Mouse (Mus musculus) right cerebral cortex, postnatal 25 days (tissue): ENCODE data around the gene L1cam.

Experiments used
- DNase-seq: peaks from one replicate; pipeline ENCODE4 v3.0.0; 2022

The L1cam gene

GRCm38 (mm10) chrX:73895719-73896118, at the start of gene L1cam:
Gene L1cam (minus strand): TSS chrX:73896105.
- DNase-seq, result no peak

DNA sequence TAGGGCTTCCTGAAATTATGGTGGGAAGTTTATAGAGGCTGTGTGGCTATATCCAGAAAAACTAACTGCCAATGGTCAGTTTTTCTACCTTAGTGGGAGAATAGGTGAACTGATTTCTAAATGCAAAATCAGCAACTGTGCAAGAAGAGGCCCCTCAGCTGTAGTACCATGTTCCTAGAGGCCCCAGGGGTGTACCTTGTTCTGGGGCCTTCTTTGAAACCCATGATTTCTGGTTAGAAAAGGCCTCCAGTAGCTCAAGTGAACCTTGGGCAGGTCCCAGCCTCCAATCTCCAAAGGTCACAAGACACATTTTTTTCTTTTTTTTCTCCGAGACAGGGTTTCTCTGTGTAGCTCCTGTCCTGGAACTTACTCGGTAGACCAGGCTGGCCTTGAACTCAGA, 46.4 kb upstream of the L1cam start:
- DNase-seq, result no peak

- DNase-seq, result no peak
Measured at GRCm38 (mm10) chrX:73941860-73942259, 46.0 kb upstream of the L1cam start.

- no peak for DNase-seq
Measured at GRCm38 (mm10) chrX:73931871-73932270, 36.0 kb upstream of the L1cam start.

DNA sequence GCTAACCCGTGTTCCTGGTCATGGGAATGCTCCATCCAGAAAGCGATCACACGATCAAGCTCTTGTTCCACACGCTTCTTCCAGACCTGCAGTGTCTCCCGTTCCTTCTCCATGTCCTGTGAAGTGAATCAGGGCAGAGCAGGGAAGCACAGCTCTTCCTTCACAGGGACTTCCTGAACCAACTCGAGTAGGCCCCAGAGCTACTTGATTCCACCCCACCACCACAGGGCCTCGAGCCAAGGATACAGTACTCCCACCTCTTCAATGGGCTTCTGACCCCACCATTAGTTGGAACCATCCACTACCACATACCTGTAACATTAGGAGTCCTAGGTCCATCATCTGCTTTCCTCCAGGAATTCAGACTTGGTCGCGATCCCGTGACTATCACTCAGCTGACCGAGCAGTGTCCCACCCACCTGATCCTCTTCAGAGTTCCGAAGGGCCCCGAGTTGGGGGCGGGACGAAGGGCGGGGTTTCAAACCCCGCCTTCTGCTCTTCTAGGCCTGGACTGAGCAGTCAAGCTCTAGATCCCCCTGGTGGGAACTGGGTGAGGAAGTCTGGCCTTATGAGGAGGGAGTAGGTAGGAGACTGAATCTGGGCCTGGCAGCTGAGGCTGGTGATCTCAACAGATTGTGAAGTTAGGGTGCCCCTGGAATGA, 34.6 kb upstream of the L1cam start, which contains the start of gene Renbp:
Gene Renbp, minus strand, starts transcription at position 449 of the 661 bp plus-strand sequence.
- no peak for DNase-seq

DNA sequence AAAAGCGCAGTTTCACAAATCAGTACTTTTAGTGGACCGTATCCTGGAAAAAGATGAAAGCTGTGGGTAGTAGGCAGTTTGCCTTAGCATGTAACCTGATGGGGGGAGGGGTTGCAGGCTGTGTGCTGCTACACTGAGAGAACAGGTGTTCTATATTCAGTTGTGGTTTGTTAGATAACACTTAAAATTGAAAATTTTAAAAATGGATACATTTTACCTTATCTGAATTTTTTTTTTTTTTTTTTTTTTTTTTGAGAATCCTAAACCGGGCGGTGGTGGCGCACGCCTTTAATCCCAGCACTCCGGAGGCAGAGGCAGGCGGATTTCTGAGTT, 26.6 kb upstream of the L1cam start:
- no peak for DNase-seq

GRCm38 (mm10) chrX:73921823-73922549, 26.1 kb upstream of the L1cam start, which contains the start of the genes Arhgap4 and Naa10:
Gene Arhgap4 (minus strand): TSS chrX:73921870.
Gene Naa10 (minus strand): TSS chrX:73921944.
- DNase-seq, result peak; percentile 84

DNA sequence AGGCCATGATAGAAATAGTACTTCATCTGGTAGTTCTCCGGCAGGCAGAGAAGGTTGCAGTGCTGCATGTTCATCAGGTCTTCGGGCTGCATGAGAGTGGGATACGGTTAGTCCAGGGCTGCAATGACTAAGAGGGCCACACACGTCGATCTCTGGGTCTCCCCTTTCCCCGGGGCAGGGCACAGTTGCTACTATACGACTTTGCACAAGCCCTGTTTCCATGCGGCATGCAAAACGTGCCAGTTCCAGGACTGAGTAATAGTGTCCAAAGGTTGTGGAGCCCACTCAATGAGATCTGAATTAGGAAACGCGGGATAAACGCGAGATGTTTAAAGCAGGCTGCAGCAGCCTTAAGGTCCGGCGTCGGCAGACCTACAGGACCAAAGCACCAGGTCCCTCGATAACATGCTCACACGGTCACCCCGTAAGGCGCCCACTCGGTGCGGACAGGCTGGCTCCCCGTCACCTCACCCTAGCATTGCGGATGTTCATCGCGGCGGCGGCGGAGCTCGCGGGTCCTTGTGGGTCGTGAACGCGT, 25.4 kb upstream of the L1cam start:
- no peak for DNase-seq

DNA sequence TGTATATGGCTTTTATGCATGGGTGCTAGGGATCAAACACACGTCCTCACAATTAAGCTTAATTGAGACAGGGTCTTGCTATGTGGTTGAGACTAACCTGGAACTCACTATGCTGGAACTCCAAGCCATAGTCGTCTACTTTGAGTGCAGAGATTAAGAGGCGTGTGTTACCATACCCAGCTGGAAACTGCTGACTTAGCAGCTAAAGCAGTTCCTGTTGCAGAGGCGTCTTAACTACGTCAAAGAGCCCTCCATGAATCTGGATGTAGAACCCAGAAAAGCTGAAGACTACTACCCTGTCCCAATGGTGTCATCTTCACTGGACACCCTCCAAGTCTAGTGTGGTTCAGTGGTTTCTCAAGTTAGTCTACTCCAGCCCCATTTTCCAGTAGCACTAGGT, 22.7 kb upstream of the L1cam start:
- DNase-seq, result no peak

DNA sequence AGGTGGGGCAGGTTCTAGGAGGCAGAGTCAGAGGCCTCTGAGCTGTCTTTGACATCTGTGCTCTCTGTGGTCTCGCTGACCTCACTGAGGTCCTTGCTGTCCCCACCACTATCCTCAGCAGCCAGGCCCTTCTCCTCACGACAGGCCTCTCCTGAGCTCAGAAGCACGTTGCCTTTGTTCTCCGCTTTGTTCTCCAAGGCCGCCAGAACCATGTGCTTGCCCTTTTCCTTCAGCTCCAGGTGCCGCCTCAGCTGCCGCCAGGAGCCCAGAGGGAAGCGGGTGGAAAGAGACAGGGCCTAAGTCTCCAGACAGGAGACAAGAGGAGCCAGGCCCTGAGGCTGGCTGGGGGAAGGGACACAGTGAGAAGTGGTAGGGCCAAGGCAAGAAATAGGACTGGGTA, 21.0 kb upstream of the L1cam start:
- DNase-seq, result no peak

DNA sequence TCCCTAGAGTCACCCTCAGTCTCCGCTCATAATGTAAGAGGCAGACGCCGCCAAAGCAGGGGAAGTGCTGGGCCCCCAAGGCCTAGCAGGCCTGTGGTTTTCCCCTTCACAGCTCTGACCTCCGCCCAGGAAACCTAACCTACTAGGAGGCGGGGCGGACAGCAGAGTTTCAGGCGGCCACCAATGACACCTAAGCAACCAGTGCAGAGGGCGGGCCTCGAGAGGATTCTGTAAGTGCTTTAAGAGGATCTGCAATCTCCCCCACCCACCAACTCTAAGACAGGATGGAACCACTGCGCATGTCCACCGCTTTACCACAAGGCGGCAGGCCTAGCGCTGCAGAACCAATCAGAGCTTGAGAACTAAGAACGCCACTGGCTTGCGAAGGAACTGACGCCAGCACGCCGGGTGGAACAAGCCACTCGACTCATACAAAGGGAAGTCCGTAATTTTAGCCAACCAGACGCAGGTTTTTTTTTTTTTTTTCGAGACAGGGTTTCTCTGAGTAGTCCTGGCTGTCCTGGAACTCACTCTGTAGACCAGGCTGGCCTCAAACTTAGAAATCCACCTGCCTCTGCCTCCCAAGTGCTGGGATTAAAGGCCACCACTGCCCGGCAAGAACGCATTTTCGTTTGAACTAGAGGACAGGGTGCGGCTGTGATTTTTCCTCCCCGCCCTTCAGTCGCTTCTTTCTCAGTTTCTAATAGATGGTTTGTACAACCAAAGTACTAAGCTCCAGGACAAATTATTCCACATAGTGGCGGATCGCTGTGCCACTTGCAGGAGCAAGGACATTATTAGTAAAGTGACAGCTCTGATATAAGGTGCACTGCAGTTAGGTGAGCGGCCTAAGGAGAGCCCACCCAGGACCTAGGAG, 19.2 kb upstream of the L1cam start:
- peak; percentile 85 for DNase-seq

DNA sequence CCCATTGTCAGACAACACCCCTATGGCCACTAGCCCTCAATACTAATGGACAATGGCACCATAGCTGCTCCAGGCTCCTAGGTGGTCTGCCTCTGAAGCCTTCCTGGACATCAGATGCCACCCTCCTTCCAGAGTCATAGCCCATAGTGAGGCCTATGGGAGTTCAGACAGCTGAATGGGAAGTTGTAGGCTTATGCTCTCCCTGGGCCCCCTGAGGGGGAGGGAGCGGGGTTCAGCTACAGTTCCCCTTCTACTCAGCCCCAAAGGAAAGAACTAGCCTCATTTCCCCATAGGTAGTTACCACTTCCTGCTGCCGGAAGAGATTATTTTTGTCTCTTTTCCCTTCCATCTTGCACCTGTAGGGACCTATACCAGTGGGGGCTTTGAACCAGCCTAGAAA, 15.7 kb upstream of the L1cam start:
- DNase-seq, result no peak

GRCm38 (mm10) chrX:73911156-73911555, 15.3 kb upstream of the L1cam start:
- DNase-seq, result no peak

- DNase-seq, result no peak
Measured at GRCm38 (mm10) chrX:73910451-73910850, 14.5 kb upstream of the L1cam start.

GRCm38 (mm10) chrX:73910049-73910448, 14.1 kb upstream of the L1cam start:
- no peak for DNase-seq

DNA sequence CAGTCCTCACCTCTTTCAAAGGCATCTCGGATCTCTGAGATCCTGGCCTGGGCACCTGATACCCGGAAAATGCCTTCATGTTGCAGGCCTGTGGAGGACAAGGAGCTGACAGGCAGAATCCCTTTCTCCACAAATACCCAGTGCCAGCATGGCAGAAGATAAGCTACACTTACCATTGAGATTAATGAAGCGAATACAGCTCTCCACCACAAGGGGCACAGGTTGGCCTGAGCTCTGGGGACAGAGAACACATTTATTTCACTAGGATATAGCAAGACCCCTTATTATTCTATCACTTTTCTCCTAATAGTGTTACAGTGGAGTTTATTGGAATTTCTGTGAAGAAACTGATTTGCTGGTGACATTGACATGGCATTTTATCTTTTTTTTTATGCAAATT, 2.1 kb upstream of the L1cam start:
- DNase-seq, result no peak

DNA sequence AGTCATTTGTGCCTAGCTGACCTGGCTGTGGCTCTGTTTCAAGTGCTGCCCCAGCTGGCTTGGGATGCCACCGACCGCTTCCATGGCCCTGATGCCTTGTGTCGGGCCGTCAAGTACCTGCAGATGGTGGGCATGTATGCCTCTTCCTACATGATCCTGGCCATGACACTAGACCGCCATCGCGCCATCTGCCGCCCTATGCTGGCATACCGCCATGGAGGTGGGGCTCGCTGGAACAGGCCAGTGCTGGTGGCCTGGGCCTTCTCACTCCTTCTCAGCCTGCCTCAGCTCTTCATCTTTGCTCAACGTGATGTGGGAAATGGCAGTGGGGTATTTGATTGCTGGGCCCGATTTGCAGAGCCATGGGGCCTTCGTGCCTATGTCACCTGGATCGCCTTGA, 3.1 kb downstream of the L1cam start:
- DNase-seq, result no peak

DNA sequence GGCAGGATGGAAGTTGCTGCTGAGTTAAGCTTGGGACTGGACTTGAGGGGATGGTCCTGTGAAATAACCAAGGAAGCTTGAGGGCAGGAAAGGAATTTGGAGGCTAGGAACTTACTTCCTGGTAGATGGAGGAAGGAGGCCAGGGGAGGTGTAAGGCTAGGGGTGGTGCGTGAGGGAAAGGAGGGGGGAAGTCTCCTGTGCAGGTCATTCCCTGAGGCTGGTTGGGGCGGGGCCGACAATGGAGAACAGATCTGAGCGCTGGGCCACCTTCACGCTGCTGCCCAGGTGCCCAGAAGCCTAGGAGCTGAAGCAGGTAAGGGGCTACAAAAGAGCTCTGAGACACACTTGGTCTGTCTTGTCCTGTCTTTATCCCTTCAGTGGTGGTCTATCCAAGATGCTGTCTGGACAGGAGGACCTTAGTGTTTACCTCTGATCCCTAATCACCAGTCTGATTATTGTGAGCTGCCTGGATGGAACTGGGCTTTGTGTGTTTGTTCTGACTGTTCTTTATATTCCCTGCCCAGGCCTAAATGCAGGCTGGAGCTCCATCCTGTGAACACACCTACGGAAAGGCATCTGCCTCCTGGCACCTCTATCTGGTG, 4.3 kb downstream of the L1cam start, which contains the start of gene Avpr2:
Gene Avpr2, plus strand, starts transcription at position 552 of the 602 bp plus-strand sequence.
- no peak for DNase-seq

- DNase-seq, result no peak
Measured at GRCm38 (mm10) chrX:73881463-73881862, 14.4 kb downstream of the L1cam start.

DNA sequence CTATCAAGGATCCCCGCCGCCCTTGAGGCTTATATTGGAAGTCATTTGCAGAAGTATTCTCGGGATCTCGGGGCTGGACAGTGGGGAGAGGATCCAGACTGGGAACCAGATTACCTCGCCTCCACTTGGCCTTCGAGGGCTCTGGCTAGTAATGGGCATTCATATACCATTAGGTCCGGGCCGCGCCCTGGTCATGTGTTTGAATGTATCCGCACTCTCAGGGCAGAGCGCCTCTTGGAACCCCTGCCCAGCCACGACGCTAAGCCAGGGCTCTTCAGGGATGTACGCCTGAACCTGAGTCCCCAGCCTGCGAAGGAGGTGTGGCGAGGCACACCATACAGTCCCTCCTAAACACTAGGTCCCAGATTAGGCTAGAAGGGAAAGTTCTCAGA, 14.9 kb downstream of the L1cam start:
- DNase-seq, result no peak

DNA sequence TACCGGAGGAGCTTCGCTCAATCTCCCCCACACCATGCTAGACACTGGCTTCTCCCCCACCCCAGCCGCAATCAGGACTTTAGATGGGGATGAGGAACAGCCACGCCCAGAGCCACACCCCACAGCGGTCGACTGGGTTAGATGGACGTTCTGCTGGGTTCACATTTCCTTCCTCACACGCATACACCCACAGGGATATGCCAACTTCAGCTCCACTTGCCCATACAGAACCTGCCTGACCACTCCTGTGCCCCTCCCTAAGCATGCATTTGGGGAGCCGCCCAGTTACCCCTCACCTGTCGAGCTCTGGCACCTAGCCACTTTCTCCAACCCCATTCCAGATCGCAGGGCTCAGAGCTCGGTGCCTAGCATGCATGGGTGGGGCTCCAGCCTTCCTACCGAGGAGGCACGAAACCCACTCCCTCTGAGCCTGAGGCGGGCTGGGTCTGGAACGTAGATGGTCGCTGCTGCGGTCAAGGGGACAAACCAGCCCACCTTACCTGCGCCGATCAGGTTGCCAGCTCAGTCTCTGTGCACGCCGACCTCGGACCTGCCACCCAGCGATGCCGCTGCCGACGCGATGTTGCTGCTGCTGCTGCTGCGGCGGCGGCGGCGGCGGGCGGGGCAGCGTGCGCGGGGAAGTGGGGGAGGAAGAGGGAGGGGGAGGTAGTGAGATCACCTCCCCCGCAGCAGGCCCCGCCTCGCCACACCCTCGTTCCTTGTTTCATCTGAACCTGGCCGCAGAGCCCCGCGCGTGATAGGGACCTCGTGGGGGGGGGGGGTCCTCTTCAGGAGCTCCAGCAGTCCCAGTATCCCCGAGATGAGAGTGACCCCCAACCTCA, 15.5 kb downstream of the L1cam start:
- DNase-seq, result no peak

GRCm38 (mm10) chrX:73877014-73877413, 18.9 kb downstream of the L1cam start:
- no peak for DNase-seq
